Comparison of ENCODE assay signal across 7 mouse cellular contexts in the genomic region with DNA sequence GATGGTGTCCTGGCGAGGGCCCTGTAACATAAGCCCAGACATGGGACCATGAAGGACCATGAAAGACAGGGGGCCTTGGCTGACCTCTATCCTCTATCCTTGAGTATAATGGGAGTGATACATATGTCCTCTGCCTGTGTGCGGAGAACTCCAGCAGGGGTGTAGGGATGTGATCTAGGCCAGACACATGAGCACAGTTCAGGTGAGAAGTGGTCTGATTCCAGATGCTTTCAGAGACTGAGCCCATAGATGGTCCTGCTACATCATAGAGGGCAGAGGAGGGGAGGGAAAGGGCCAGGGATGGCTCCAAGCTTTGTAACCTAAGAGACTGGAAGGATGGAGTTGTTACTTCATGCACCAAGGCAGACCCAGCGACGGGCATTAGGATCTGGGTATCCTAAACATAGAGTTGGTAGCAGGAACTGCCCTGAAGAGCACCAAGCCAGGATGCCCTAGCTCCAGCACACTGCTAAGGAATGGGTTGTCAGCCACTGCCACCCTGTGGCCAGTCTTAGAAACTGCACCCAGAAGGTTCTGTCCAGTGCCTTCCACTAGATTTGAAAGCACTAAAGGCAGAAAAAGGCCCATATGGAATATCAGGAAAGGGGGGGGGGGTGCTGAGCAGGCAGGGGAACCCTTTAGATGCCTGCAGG. TPM values are rescaled to one million over a fixed set of nuclear protein-coding genes. Genes with fewer than 3 reads are reported as not detected.
DNase-seq lines count a peak whose midpoint lies in the region; ATAC-seq and TF ChIP-seq lines count a peak whose summit lies in the region.

No protein-coding gene starts in this region.

- no peak overlapping the region for H3K9ac ChIP-seq in heart, postnatal 0 days (replicated peaks; ENCODE audit: low read depth, low read length)

- peaks cover 39% of the 10 kb centered on the region for H3K4me1 ChIP-seq in heart, postnatal 0 days (ENCODE audit: control insufficient read depth, insufficient read depth)

- peak; percentile 14; the same call in 1 of the 2 replicates for ATAC-seq in heart, postnatal 0 days (ENCODE audit: insufficient read depth, low read depth)

- TF ChIP-seq CTCF in heart, postnatal 0 days (IDR thresholded peaks at IDR 0.05; ENCODE audit: low read depth) = peak; percentile 93

- 0 out of 2 replicates have a peak, but pooled peaks cover 3% of the 10 kb centered on the region for H3K27me3 ChIP-seq in heart, postnatal 0 days (ENCODE audit: control insufficient read depth, insufficient read depth, low read length)

- peak; percentile 71 for DNase-seq in CD4-positive, CD25-positive, alpha-beta regulatory T cell, adult 2 months (ENCODE audit: low read depth, low spot score)
- peak; percentile 52 for DNase-seq in Muller cell, postnatal 12 days (ENCODE audit: inconsistent ontology term)
- peak; percentile 80 to 82 for DNase-seq in cerebellum, postnatal 14 days
- DNase-seq in heart, postnatal 0 days (ENCODE audit: low spot score) = peak; percentile 73
- DNase-seq in kidney, postnatal 25 days = peak; percentile 37 to 63
- peak; percentile 67 to 69 for DNase-seq in lung, postnatal 4 days
- peak; percentile 76 to 81 for DNase-seq in right cerebral cortex, postnatal 10 days (ENCODE audit: low spot score in 2 of 2)

- H3K27ac ChIP-seq in heart, postnatal 0 days (ENCODE audit: low read depth) = no peak overlapping the region

- H3K4me2 ChIP-seq in heart, postnatal 0 days (ENCODE audit: low read depth, low read length) = no peak overlapping the region

- TF ChIP-seq EP300 in heart, postnatal 0 days (IDR thresholded peaks at IDR 0.05; ENCODE audit: low read depth) = no peak

- H3K9me3 ChIP-seq in heart, postnatal 0 days (replicated peaks; ENCODE audit: control insufficient read depth, low read length) = no peaks in the 10 kb centered on the region

- 46% methylated on average over 4 of the region's 4 CpGs for WGBS in heart, postnatal 0 days

- H3K36me3 ChIP-seq in heart, postnatal 0 days (replicated peaks; ENCODE audit: control insufficient read depth, insufficient read depth, low read length) = no peaks in the 10 kb centered on the region

- H3K4me3 ChIP-seq in heart, postnatal 0 days (ENCODE audit: low read depth, low read length) = no peak overlapping the region

RNA-seq across cellular contexts. Expression of gene Edn2, which starts 31.6 kb away (rescaled TPM):
- total RNA-seq in heart, postnatal 0 days (2014; rRNA removed; ENCODE audit: low replicate concordance) = 1.5 TPM in 1 of 2 replicates, not detected in the other
- polyA plus RNA-seq in heart, postnatal 0 days (2015; fragmentation: Nextera tagmentation; extraction: Ambion mirVana) = 0.10 and 0.20 TPM in 2 replicates
